Mouse (Mus musculus): ENCODE measurements around the gene Rnf7.

DNA sequence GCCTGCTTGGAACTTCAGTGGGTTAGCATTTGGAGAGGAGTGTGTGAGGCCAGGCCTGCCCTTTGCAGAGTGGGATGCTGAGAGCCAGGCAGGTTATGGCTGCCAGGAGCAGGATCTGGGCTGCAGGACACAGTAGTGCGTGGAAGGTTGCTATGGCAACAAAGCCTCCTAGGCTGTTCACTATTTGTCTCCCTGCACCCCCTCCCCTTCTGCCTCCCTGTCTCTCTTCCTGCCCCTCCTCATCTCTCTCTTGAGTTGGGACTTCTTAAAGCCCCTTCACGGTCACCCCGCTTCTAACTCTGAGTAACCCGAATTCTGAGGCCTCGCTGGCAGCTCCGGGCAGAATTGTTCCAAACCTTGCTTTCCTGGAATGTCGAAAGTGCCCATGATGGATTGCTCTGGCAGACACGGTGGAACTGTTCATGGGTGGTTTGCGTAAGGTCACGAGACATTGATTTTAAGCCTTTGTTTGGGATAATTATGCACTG is 27.6 kb upstream of the Rnf7 start:
- TF ChIP-seq TAL1 (IDR thresholded peaks at IDR 0.05; ENCODE audit: low read length), result no peak
- no peak for TF ChIP-seq GATA1 (IDR thresholded peaks at IDR 0.05; ENCODE audit: low read length)
